Mouse (Mus musculus) midbrain, embryonic 14.5 days (tissue): ENCODE measurements around the gene Prdm16. TPM values are rescaled to one million over a fixed set of nuclear protein-coding genes. Genes with fewer than 3 reads are reported as not detected.

ENCODE experiments used
- ATAC-seq: fragments of 200-750 bp; cut with Nextera tagmentation; 2 replicates; pipeline ENCODE4 v1.8.0; 2017; ENCODE audit warnings: moderate number of reproducible peaks, moderate library complexity; ENCODE audit not compliant: low FRiP score, low TSS enrichment
- DNase-seq: peaks from one replicate; pipeline ENCODE4 v3.0.0-alpha.2; 2015
- H3K27ac ChIP-seq: fragments of 300-500 bp; sonication (generic); replicated peaks from 2 replicates; pipeline ENCODE4 v1.5.1; 2014; ENCODE audit warnings: mild to moderate bottlenecking, low read depth, low read length, moderate library complexity
- H3K27me3 ChIP-seq: fragments of 300-500 bp; sonication (generic); 2 replicates; pipeline ENCODE4 v1.6.1; 2014; ENCODE audit warnings: low read length, control low read depth, mixed read lengths; ENCODE audit not compliant: control insufficient read depth, insufficient read depth
- H3K36me3 ChIP-seq: fragments of 300-500 bp; sonication (generic); 2 replicates; pipeline ENCODE4 v1.6.1; 2014; ENCODE audit warnings: low read length, control low read depth; ENCODE audit not compliant: control insufficient read depth, insufficient read depth
- H3K4me1 ChIP-seq: fragments of 300-500 bp; sonication (generic); 2 replicates; pipeline ENCODE4 v1.6.1; 2014; ENCODE audit warnings: mild to moderate bottlenecking, antibody characterized with exemption, low read length, control low read depth; ENCODE audit not compliant: control insufficient read depth, insufficient read depth
- H3K4me2 ChIP-seq: fragments of 300-500 bp; sonication (generic); 2 replicates; pipeline ENCODE4 v1.6.1; 2014; ENCODE audit warnings: mild to moderate bottlenecking, low read length, moderate library complexity
- H3K4me3 ChIP-seq: fragments of 300-500 bp; sonication (generic); replicated peaks from 2 replicates; pipeline ENCODE4 v1.5.1; 2014; ENCODE audit warnings: low read depth, low read length
- H3K9ac ChIP-seq: fragments of 300-500 bp; sonication (generic); replicated peaks from 2 replicates; pipeline ENCODE4 v1.6.1; 2014; ENCODE audit warnings: mild to moderate bottlenecking, low read length, moderate library complexity
- H3K9me3 ChIP-seq: fragments of 300-500 bp; sonication (generic); 2 replicates; pipeline ENCODE4 v1.6.1; 2016; ENCODE audit warnings: low read length, control low read depth, mixed read lengths; ENCODE audit not compliant: control insufficient read depth
- WGBS: fragments of 180-500 bp; shearing (Covaris S2); extraction: QIAGEN DNeasy Blood & Tissue Kit; methylation state at CpG from one replicate; pipeline ENCODE4 v1.1.7; 2014; 5-methylcytosine and 5-hydroxymethylcytosine counted together
- polyA plus RNA-seq: library from polyadenylated mRNA; unstranded; fragments of >200 nt; fragmentation: Nextera tagmentation; extraction: Ambion mirVana; gene quantifications from 2 replicates; pipeline ENCODE4 v1.2.1, GENCODE M21; 2014

Prdm16 gene
- polyA plus RNA-seq, 1 experiment from 2014 or later: 10.1 TPM

DNA sequence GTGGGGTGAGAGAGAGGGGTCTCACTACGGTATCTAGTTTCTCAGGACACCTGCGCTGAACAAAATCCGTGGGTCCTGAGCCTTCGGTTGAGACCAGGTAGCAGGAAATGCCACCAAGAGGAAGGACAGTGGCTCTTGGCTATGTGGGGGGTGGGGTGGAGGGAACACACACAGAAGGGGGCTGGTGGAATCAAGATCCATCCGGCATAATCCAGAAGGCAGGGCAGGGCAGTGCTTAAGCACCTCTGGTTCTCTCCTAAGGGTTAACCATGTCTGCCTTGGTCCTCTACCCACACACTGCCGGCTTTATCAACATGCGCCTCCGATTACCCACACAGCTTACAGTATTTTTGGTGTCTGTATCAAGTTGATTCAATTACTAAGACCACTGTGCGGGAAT, 191.0 kb downstream of the Prdm16 start:
- no peak overlapping the region for H3K4me2 ChIP-seq
- DNase-seq: no peak
- no peaks in the 10 kb centered on the region for H3K36me3 ChIP-seq
- H3K9ac ChIP-seq: no peak overlapping the region
- 65% methylated on average over 9 of the region's 9 CpGs for WGBS
- no peaks in the 10 kb centered on the region for H3K9me3 ChIP-seq
- H3K4me3 ChIP-seq: no peak overlapping the region
- H3K27me3 ChIP-seq: peaks cover 4% of the 10 kb centered on the region; the same call in 1 of the 2 replicates
- H3K4me1 ChIP-seq: no peaks in the 10 kb centered on the region; the same call in 1 of the 2 replicates
- no peak overlapping the region for H3K27ac ChIP-seq
- ATAC-seq: no peak

GRCm38 (mm10) chr4:154442645-154443304, 193.9 kb downstream of the Prdm16 start:
- H3K36me3 ChIP-seq: no peaks in the 10 kb centered on the region
- no peak overlapping the region for H3K9ac ChIP-seq
- no peak overlapping the region for H3K27ac ChIP-seq
- H3K4me2 ChIP-seq: no peak overlapping the region
- DNase-seq: no peak
- H3K4me3 ChIP-seq: no peak overlapping the region
- H3K27me3 ChIP-seq: no peaks in the 10 kb centered on the region; the same call in 1 of the 2 replicates
- no peaks in the 10 kb centered on the region; the same call in 1 of the 2 replicates for H3K4me1 ChIP-seq
- 44% methylated on average over 9 of the region's 9 CpGs for WGBS
- no peaks in the 10 kb centered on the region for H3K9me3 ChIP-seq
- no peak for ATAC-seq

DNA sequence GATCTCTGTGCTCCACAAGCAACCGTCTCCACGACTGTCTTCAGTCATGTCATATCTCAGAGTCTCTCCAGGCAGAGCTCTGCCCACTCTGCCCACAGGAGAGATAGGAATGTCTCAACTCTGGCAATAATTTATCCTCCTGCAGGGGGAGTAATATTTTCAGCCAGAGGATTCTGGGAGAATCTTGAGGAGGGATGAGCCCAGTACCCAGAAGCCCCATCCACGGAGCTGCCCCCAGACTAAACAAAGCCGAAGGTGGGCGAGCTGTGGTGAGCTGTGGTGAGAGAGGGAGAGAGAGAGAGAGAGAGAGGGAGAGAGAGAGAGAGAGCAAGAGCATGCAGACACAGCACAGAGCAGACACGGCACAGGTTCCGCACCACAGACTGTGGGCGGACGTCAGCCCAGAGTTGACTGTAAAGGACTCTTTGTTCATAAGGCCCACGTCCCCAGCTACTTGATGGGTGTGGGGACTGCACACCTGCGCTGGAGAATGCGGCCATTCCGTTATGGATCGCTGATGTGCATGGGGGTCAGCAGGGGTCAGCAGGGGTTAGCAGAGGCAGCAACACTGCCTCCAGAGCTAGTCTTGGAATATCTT, 197.1 kb downstream of the Prdm16 start:
- Histone ChIP-seq H3K9ac (no peak overlapping the region), H3K27ac (no peak overlapping the region), H3K4me1 (no peaks in the 10 kb centered on the region; the same call in 1 of the 2 replicates), H3K4me2 (no peak overlapping the region), H3K36me3 (no peaks in the 10 kb centered on the region), H3K27me3 (no peaks in the 10 kb centered on the region), H3K4me3 (no peak overlapping the region), H3K9me3 (no peaks in the 10 kb centered on the region)
- 68% methylated on average over 14 of the region's 14 CpGs for WGBS
- ATAC-seq: no peak
- no peak for DNase-seq

DNA sequence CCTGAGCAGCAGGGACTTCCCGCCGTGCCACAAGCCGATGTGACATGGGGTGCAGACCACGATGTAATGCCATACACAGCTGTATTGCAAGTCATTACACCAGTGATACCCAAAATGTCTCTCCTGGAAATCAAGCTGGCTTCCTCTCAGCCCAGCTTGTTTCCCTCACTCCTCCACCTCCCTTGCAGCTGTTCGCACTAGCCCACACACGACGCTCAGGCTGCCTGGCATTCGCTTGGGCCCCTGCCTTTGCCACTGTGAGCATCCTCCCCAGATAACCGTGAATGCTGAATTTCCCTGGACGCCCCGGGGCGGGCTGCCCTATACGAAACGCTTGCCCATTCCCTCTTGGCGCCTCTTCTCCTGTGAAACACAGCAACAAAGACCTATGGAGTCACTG, 198.1 kb downstream of the Prdm16 start:
- 73% methylated on average over 15 of the region's 15 CpGs for WGBS

GRCm38 (mm10) chr4:154429770-154430169, 206.9 kb downstream of the Prdm16 start:
- 66% methylated on average over 2 of the region's 2 CpGs for WGBS

More for the DNA sequence above, 198.1 kb downstream of the Prdm16 start:
- H3K9ac ChIP-seq: no peak overlapping the region
- no peaks in the 10 kb centered on the region for H3K9me3 ChIP-seq
- no peaks in the 10 kb centered on the region for H3K36me3 ChIP-seq
- H3K4me2 ChIP-seq: no peak overlapping the region
- H3K27me3 ChIP-seq: no peaks in the 10 kb centered on the region
- DNase-seq (no peak), ATAC-seq (no peak)
- no peak overlapping the region for H3K27ac ChIP-seq
- H3K4me3 ChIP-seq: no peak overlapping the region
- no peaks in the 10 kb centered on the region; the same call in 1 of the 2 replicates for H3K4me1 ChIP-seq

DNA sequence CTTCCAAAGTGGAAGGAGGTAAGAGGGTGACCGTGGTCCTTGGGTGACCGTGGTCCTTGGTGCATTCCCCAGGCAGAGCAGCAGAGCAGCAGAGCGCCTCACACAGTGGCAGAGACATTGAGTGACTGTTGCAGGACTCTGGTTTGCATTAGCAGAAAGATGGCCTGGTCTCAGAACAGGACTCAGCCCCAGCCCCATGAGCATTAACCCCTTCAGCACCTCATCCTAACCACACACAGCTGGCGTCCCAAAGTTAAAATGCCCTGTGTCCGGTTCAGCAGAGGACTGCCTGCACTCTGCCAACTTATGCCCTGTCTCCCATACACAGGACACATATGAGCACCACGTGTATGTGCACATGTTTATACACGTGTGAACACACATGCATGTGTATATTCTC, 209.8 kb downstream of the Prdm16 start:
- H3K4me3 ChIP-seq: no peak overlapping the region
- no peak for DNase-seq
- peaks cover 14% of the 10 kb centered on the region; the same call in 1 of the 2 replicates for H3K4me1 ChIP-seq
- peaks cover 4% of the 10 kb centered on the region; the same call in 1 of the 2 replicates for H3K27me3 ChIP-seq
- no peak for ATAC-seq
- H3K27ac ChIP-seq: no peak overlapping the region
- 80% methylated on average over 7 of the region's 7 CpGs for WGBS
- H3K36me3 ChIP-seq: no peaks in the 10 kb centered on the region
- H3K9me3 ChIP-seq: no peaks in the 10 kb centered on the region
- no peak overlapping the region for H3K9ac ChIP-seq
- no peak overlapping the region for H3K4me2 ChIP-seq

More at GRCm38 (mm10) chr4:154429770-154430169, 206.9 kb downstream of the Prdm16 start:
- Histone ChIP-seq H3K4me1 (no peaks in the 10 kb centered on the region), H3K9me3 (no peaks in the 10 kb centered on the region), H3K36me3 (no peaks in the 10 kb centered on the region), H3K4me2 (no peak overlapping the region), H3K27me3 (no peaks in the 10 kb centered on the region), H3K9ac (no peak overlapping the region), H3K4me3 (no peak overlapping the region), H3K27ac (no peak overlapping the region)
- no peak for ATAC-seq
- no peak for DNase-seq

GRCm38 (mm10) chr4:154425284-154425683, 211.4 kb downstream of the Prdm16 start:
- 60% methylated on average over 17 of the region's 17 CpGs for WGBS
- H3K4me2 ChIP-seq: no peak overlapping the region
- H3K4me1 ChIP-seq: peaks cover 14% of the 10 kb centered on the region; the same call in 1 of the 2 replicates
- no peak overlapping the region for H3K27ac ChIP-seq
- DNase-seq (no peak), ATAC-seq (no peak)
- no peaks in the 10 kb centered on the region for H3K9me3 ChIP-seq
- H3K9ac ChIP-seq: no peak overlapping the region
- H3K27me3 ChIP-seq: peaks cover 4% of the 10 kb centered on the region; the same call in 1 of the 2 replicates
- H3K4me3 ChIP-seq: no peak overlapping the region
- no peaks in the 10 kb centered on the region for H3K36me3 ChIP-seq

DNA sequence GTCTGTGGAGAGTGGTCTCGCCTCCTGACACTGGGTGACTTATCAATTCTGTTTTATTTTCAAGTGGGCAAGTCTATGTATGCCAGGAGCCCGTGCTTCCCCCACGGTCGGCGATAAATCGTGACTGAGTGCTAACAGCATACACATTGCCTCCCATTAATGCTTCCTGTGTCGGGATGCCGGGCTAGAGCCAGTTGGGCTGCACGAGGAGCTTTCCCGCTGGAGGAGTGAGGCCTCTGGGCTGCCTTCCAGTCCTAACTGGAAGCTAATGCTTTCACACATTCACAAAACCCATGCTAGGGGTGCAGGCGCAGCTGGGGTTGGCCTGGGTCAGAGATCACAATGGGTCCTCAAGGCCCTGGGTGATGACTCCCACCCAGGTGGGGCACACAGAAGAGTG, 212.0 kb downstream of the Prdm16 start:
- H3K36me3 ChIP-seq: no peaks in the 10 kb centered on the region
- no peak overlapping the region for H3K4me2 ChIP-seq
- ATAC-seq (no peak), DNase-seq (no peak)
- H3K27me3 ChIP-seq: peaks cover 4% of the 10 kb centered on the region; the same call in 1 of the 2 replicates
- H3K4me3 ChIP-seq: no peak overlapping the region
- H3K9me3 ChIP-seq: no peaks in the 10 kb centered on the region
- H3K4me1 ChIP-seq: peaks cover 14% of the 10 kb centered on the region; the same call in 1 of the 2 replicates
- WGBS: 69% methylated on average over 11 of the region's 11 CpGs
- H3K9ac ChIP-seq: no peak overlapping the region
- no peak overlapping the region for H3K27ac ChIP-seq
